In genomic region chr1:91215981-91216380, GRCm38 (mm10) we compare ENCODE assay signal across 13 mouse cellular contexts. TPM values are rescaled to one million over a fixed set of nuclear protein-coding genes. Genes with fewer than 3 reads are reported as not detected.
DNase-seq lines count a peak whose midpoint lies in the region; ATAC-seq and TF ChIP-seq lines count a peak whose summit lies in the region.
"Had no signal": no experiment of that assay in that cellular context is flagged by ENCODE, and none has a peak within 500 bp of the region (broad histone marks: within the 10 kb centered on the region; RNA-seq: fewer than 3 reads in every experiment).

No protein-coding gene starts in this region.

- no peak for TF ChIP-seq CTCF in layer of hippocampus, adult 2 months (conservative IDR thresholded peaks at IDR 0.05)

- 8% methylated on average over 1 of the region's 1 CpGs for WGBS in heart, embryonic 16.5 days
- WGBS in midbrain, embryonic 16.5 days: 61% methylated on average over 1 of the region's 1 CpGs

- H3K36me3 ChIP-seq in heart, embryonic 16.5 days (ENCODE audit: control insufficient read depth, insufficient read depth): no peaks in the 10 kb centered on the region
- no peaks in the 10 kb centered on the region for H3K36me3 ChIP-seq in midbrain, embryonic 16.5 days (ENCODE audit: control insufficient read depth, insufficient read depth, low read length)
- H3K36me3 ChIP-seq: forebrain, embryonic 10.5 days had no signal

- H3K9ac ChIP-seq in heart, embryonic 16.5 days (ENCODE audit: low read length): peak overlapping the region; percentile 41; the same call in 1 of the 2 replicates
- H3K9ac ChIP-seq in midbrain, embryonic 16.5 days (ENCODE audit: low read depth, low read length): no peak overlapping the region
- H3K9ac ChIP-seq: liver, embryonic 14.5 days had no signal

- no peaks in the 10 kb centered on the region for H3K27me3 ChIP-seq in heart, embryonic 16.5 days (ENCODE audit: control insufficient read depth, insufficient read depth, low read length)
- H3K27me3 ChIP-seq in midbrain, embryonic 16.5 days (ENCODE audit: control insufficient read depth, insufficient read depth, low read depth, low read length): no peaks in the 10 kb centered on the region

- peak overlapping the region; percentile 43 for H3K27ac ChIP-seq in layer of hippocampus, adult 2 months
- H3K27ac ChIP-seq in heart, embryonic 16.5 days (ENCODE audit: low read length): peak overlapping the region; percentile 98
- H3K27ac ChIP-seq in midbrain, embryonic 16.5 days (ENCODE audit: low read length): no peak overlapping the region
- H3K27ac ChIP-seq: forebrain, embryonic 10.5 days; liver, embryonic 14.5 days had no signal

- DNase-seq in layer of hippocampus, adult 2 months (ENCODE audit: low spot score in 2 of 2): no peak
- no peak for DNase-seq in layer of hippocampus, adult 11-12 months (ENCODE audit: low spot score)
- peak; percentile 51 for DNase-seq in 416B (ENCODE audit: low read depth)
- DNase-seq in cerebellum, adult 9-10 months: peak; percentile 19
- no peak for DNase-seq in adrenal gland, postnatal 14 days
- DNase-seq in spleen, adult 12 weeks (ENCODE audit: low spot score): no peak
- DNase-seq: adrenal gland, adult 8-10 months; right cerebral cortex, postnatal 14 days had no signal

- no peak overlapping the region for H3K4me2 ChIP-seq in heart, embryonic 16.5 days (ENCODE audit: low read depth, low read length)
- H3K4me2 ChIP-seq in midbrain, embryonic 16.5 days (ENCODE audit: low read length): no peak overlapping the region

- no peak overlapping the region for H3K4me3 ChIP-seq in layer of hippocampus, adult 2 months
- H3K4me3 ChIP-seq in heart, embryonic 16.5 days (ENCODE audit: low read length): no peak overlapping the region
- no peak overlapping the region for H3K4me3 ChIP-seq in midbrain, embryonic 16.5 days (ENCODE audit: low read depth, low read length)
- H3K4me3 ChIP-seq: forebrain, embryonic 10.5 days had no signal

- ATAC-seq in heart, embryonic 16.5 days (replicated peaks; ENCODE audit: extremely low read depth, insufficient read depth, low FRiP score): no peak
- ATAC-seq in midbrain, embryonic 16.5 days: no peak
- ATAC-seq: inflammation-experienced regulatory T-cells, adult 6 months had no signal

- peaks cover 64% of the 10 kb centered on the region for H3K4me1 ChIP-seq in heart, embryonic 16.5 days (ENCODE audit: control insufficient read depth, insufficient read depth, low read length)
- peaks cover 4% of the 10 kb centered on the region; the same call in 1 of the 2 replicates for H3K4me1 ChIP-seq in midbrain, embryonic 16.5 days (ENCODE audit: control insufficient read depth, insufficient read depth, low read length)

- H3K9me3 ChIP-seq in heart, embryonic 16.5 days (replicated peaks; ENCODE audit: control insufficient read depth, low read length): no peaks in the 10 kb centered on the region
- no peaks in the 10 kb centered on the region for H3K9me3 ChIP-seq in midbrain, embryonic 16.5 days (replicated peaks; ENCODE audit: control insufficient read depth, low read length, poor library complexity, severe bottlenecking)
- H3K9me3 ChIP-seq: forebrain, embryonic 10.5 days had no signal

RNA-seq across cellular contexts. Expression of gene Ube2f, which starts 34.1 kb away (rescaled TPM):
- 10 to 100 TPM; 44.9 to 50.7 TPM for total RNA-seq in layer of hippocampus, adult 2 months (2021)
- 68.9 and 71.7 TPM in 2 replicates for polyA plus RNA-seq in heart, embryonic 16.5 days (2015; fragmentation: Nextera tagmentation; extraction: Ambion mirVana)
- total RNA-seq in adrenal gland, postnatal 14 days (2021): 70.5 and 85.1 TPM in 2 replicates
- 57.0 and 59.6 TPM in 2 replicates for polyA plus RNA-seq in midbrain, embryonic 16.5 days (2015; fragmentation: Nextera tagmentation; extraction: Ambion mirVana)

RNA-seq across cellular contexts. Expression of gene Ramp1, which starts 36.4 kb away (rescaled TPM):
- total RNA-seq in layer of hippocampus, adult 2 months (2021): 10 to 100 TPM; 57.2 to 61.5 TPM
- polyA plus RNA-seq in heart, embryonic 16.5 days (2015; fragmentation: Nextera tagmentation; extraction: Ambion mirVana): 59.3 and 61.0 TPM in 2 replicates
- 8.0 and 9.5 TPM in 2 replicates for total RNA-seq in adrenal gland, postnatal 14 days (2021)
- 6.7 and 14.0 TPM in 2 replicates for polyA plus RNA-seq in midbrain, embryonic 16.5 days (2015; fragmentation: Nextera tagmentation; extraction: Ambion mirVana)

Comparison
In these comparisons a context has a peak if more than half of its experiments do, and no peak if none do; other contexts are left out.
1. DNase-seq: peak in 416B (single experiment) and cerebellum, adult 9-10 months (single experiment); none in layer of hippocampus, adult 2 months (0 of 2), layer of hippocampus, adult 11-12 months (single experiment), adrenal gland, postnatal 14 days (single experiment) and spleen, adult 12 weeks (single experiment).